Mouse (Mus musculus): ENCODE measurements at regions not wholly inside any gene's neighbourhood (a gene's known extent, or its start where the extent isn't known, plus 50 kb on each side); places are given as distances from the start of the nearest gene placed in this dataset.

- DNase-seq = no peak
Measured at GRCm38 (mm10) chr16:68017672-68018071, 397.0 kb upstream of the Cadm2 start.

DNA sequence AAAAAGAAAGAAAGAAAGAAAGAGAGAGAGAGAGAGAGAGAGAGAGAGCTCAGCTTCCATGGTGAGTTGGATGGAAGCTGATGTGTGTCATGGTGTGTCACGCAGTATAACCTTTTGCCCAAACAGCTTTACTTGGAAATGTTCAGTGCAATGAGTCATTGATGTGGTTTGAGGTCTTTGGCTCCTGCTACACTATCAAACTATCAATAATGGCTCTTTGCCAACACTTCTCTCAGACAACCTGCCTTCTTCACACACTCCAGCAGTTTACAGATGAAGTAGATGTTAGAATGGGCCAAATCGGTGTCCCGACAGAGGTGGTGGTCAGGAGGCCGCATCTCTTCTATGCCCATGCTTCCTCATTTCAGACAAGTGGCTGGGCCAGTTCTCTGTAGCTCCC, 369.0 kb upstream of the Cadm2 start:
- DNase-seq = no peak

- DNase-seq = no peak
Measured at GRCm38 (mm10) chr16:67976565-67976964, 355.9 kb upstream of the Cadm2 start.

DNA sequence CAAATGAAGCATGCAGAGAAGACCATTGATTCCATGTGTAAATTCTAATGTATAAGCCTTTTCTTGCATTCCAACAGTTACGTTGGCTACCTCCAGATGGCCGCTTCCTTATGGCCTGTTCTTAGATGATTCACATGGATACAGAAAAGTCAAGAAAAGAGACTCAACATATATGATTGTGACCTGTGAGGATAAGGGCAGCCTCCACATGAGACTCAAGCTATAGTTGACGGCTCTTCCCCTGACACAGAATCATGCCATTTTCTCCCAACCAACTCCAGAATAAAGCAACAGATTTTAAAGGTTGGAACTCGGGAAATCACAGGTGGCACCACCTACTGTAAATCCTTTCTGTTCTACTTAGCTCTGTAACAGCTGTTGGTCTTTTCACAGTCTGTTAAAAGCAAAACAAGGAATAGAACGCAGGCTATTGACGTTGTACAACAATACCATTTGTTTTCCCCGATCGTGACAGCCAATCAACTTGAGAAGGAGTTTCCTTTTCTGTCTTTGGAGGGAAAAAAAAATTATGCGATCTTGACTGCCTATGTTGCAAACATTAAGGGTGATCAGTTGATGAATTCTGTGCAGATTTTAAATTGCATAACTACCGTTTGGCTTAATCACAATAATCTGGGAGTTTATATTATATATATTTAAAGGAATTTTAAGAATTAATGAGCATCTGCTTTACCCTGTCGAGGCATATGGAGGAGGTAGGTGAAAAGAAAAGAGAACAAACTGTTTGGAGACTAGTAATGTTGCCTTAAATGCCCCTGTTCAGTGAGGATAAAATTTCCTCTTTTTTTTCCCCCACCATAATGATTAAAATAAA, 347.8 kb upstream of the Cadm2 start:
- no peak for DNase-seq

DNA sequence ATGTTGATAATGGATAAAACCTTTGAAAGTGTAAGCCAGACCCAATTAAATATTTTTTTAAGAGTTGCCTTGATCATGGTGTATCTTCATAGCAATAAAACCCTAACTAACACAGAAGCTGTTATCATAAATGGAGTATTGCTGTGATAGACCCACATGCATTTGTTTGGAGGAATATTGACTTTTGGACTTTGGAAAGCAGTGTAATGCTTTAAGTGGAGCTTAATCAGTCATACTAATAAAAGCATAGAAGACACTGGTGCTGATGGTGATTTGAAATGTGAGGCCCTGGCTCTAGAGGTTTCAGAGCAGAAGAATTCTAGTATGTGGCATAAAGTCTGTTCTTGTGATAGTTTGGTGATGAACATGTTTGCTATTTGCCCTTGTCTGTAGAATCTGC, 328.4 kb upstream of the Cadm2 start:
- DNase-seq = no peak

DNA sequence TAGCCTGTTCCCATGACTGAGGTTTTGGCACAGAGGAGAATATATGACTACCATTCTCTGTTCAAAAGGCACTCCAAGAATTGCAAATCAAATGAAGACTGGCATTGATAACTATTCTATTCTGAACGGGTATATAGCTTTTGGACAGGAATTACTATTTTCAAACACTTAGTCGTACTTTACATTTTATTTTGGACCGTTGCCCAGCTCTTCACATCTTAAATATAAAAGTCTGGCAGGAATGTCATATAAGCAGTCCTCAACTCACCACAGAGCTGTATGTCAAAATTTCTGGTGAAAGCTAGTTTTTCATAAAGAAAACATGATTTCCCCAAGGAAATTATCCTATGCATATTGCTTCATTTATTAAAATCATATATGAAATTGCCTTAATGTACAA, 323.7 kb upstream of the Cadm2 start:
- no peak for DNase-seq

GRCm38 (mm10) chr16:67919175-67919574, 298.5 kb upstream of the Cadm2 start:
- DNase-seq = no peak

GRCm38 (mm10) chr16:67871304-67872022, 250.8 kb upstream of the Cadm2 start:
- DNase-seq = no peak

- no peak for DNase-seq
Measured at GRCm38 (mm10) chr16:67850201-67850600, 229.5 kb upstream of the Cadm2 start.

GRCm38 (mm10) chr16:67844481-67844880, 223.8 kb upstream of the Cadm2 start:
- no peak for DNase-seq

DNA sequence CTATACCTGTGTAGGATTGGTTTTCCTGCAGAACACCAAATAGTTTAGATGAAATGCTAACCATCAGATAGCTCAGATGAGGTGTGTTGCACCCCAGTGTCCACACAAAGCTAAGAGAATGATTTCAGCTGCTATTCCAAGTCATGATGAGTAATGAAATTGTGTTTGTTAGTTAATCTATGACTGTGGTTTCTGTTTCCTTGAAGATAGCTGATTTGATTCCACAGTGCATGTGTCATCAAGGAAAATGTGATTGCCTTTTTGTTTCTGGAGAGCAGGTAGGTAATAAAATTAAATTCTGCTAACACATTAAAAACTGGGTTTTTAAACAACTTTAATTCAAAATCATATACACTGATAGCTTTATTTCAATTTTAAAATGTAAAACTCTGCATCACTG, 176.5 kb upstream of the Cadm2 start:
- no peak for DNase-seq

- DNase-seq = peak; percentile 3
Measured at GRCm38 (mm10) chr16:67776091-67776490, 155.4 kb upstream of the Cadm2 start.

GRCm38 (mm10) chr16:67769114-67769513, 148.4 kb upstream of the Cadm2 start:
- no peak for DNase-seq

DNA sequence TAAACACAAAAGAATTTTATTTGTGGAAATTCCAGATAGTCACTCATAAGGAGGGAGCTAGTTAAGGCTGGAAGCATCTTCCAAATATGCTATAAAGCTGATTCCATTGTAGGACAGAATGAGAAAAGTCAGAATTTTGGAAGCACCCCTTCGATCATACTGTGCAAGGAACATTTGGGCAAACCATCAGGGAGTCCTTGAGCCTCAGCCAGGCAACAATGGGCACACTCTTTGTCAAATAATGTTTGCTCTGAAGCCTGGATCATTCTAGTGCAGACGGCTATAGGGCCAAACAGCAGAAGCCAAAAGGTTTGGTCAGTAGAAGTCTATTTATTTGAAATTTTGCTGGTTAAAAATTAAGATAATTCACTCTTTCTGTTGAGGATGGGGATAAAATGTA, 114.7 kb upstream of the Cadm2 start:
- DNase-seq = no peak

DNA sequence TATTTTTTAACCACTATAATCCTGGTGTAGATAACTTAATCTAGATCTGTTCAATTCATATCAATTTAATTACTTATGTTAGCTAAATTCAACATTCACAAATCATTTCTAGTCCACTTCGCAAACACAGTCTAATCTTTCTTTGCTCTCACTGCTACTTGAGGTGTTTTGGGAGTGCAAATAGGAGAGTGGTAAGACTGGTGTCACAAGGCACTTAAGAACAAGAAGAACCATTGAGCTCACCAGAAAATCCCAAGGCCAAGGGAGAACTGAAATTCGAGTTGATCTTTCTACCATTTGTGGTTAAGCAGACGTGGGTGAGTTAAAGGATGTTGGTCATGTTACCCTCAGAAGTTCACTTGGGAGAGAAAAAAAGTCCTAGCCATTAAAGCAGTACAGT, 77.9 kb upstream of the Cadm2 start:
- DNase-seq = no peak
